Mouse (Mus musculus) liver, embryonic 13.5 days (tissue): Measurements from ENCODE around the gene Per3. TPM values are rescaled to one million over a fixed set of nuclear protein-coding genes. Genes with fewer than 3 reads are reported as not detected.

Experiments used
- ATAC-seq: fragments of 200-750 bp; cut with Nextera tagmentation; 2 replicates; pipeline ENCODE4 v1.8.0; 2017; ENCODE audit warnings: low read depth, mild to moderate bottlenecking, moderate number of reproducible peaks, moderate library complexity
- DNase-seq: peaks from one replicate; pipeline ENCODE4 v3.0.0; 2022
- H3K27ac ChIP-seq: fragments of 300-500 bp; sonication (generic); 2 replicates; pipeline ENCODE4 v1.5.1; 2015; ENCODE audit warnings: moderate library complexity, mild to moderate bottlenecking, inconsistent platforms
- H3K27me3 ChIP-seq: fragments of 300-500 bp; sonication (generic); 2 replicates; pipeline ENCODE4 v1.6.1; 2015; ENCODE audit warnings: mild to moderate bottlenecking, inconsistent platforms
- H3K36me3 ChIP-seq: fragments of 300-500 bp; sonication (generic); 2 replicates; pipeline ENCODE4 v1.6.1; 2015; ENCODE audit warnings: mild to moderate bottlenecking, inconsistent platforms
- H3K4me1 ChIP-seq: fragments of 300-500 bp; sonication (generic); replicated peaks from 2 replicates; pipeline ENCODE4 v1.6.1; 2015; ENCODE audit warnings: inconsistent platforms
- H3K4me2 ChIP-seq: fragments of 300-500 bp; sonication (generic); 2 replicates; pipeline ENCODE4 v1.6.1; 2015; ENCODE audit warnings: inconsistent platforms, mild to moderate bottlenecking, moderate library complexity
- H3K4me3 ChIP-seq: fragments of 300-500 bp; sonication (generic); replicated peaks from 2 replicates; pipeline ENCODE4 v1.5.1; 2015; ENCODE audit warnings: mild to moderate bottlenecking, inconsistent platforms
- H3K9ac ChIP-seq: fragments of 300-500 bp; sonication (generic); 2 replicates; pipeline ENCODE4 v1.6.1; 2015; ENCODE audit warnings: mild to moderate bottlenecking, inconsistent platforms
- H3K9me3 ChIP-seq: fragments of 300-500 bp; sonication (generic); replicated peaks from 2 replicates; pipeline ENCODE4 v1.6.1; 2016; ENCODE audit warnings: inconsistent platforms
- WGBS: fragments of 180-500 bp; shearing (Covaris S2); methylation state at CpG from one replicate; pipeline ENCODE4 v1.1.7; 2015; ENCODE audit not compliant: insufficient replicate concordance; 5-methylcytosine and 5-hydroxymethylcytosine counted together
- polyA plus RNA-seq: library from polyadenylated mRNA; unstranded; fragments of >200 nt; fragmentation: Nextera tagmentation; extraction: Ambion mirVana; gene quantifications from 2 replicates; pipeline ENCODE4 v1.2.1, GENCODE M21; 2015

The Per3 gene
- polyA plus RNA-seq, 1 experiment from 2014 or later: 2.6 TPM

GRCm38 (mm10) chr4:150978156-150978910, 66.1 kb downstream of the Per3 start:
- Histone ChIP-seq H3K4me2 (no peak overlapping the region), H3K4me3 (no peak overlapping the region), H3K4me1 (no peaks in the 10 kb centered on the region), H3K9me3 (no peaks in the 10 kb centered on the region), H3K36me3 (no peaks in the 10 kb centered on the region), H3K27ac (no peak overlapping the region), H3K9ac (no peak overlapping the region), H3K27me3 (no peaks in the 10 kb centered on the region)
- ATAC-seq (no peak), DNase-seq (no peak)
- WGBS: 80% methylated on average over 21 of the region's 21 CpGs

DNA sequence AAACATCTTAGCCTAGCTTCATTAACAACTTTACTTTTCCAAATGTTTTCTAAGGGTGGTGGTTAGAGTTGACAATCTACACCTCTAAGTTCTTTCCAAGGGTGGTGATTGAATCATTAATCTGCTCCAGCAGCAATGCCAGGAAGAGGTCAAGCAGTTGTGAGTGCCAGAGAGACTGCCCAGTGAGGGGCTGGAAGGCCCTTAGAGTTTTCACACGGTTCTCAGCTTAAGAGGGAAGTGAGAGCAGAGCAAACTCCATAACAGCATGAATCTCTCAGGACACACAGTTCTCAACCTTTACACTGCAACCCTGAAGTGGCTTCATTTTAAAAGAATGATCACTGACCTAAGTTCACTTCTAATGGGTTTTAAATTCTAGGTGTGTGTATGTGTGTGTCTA, 69.3 kb downstream of the Per3 start:
- Histone ChIP-seq H3K27ac (no peak overlapping the region), H3K4me1 (no peaks in the 10 kb centered on the region), H3K27me3 (no peaks in the 10 kb centered on the region), H3K36me3 (no peaks in the 10 kb centered on the region), H3K9ac (no peak overlapping the region), H3K9me3 (no peaks in the 10 kb centered on the region), H3K4me2 (no peak overlapping the region), H3K4me3 (no peak overlapping the region)
- ATAC-seq (no peak), DNase-seq (no peak)
- WGBS: 44% methylated on average over 1 of the region's 1 CpGs

DNA sequence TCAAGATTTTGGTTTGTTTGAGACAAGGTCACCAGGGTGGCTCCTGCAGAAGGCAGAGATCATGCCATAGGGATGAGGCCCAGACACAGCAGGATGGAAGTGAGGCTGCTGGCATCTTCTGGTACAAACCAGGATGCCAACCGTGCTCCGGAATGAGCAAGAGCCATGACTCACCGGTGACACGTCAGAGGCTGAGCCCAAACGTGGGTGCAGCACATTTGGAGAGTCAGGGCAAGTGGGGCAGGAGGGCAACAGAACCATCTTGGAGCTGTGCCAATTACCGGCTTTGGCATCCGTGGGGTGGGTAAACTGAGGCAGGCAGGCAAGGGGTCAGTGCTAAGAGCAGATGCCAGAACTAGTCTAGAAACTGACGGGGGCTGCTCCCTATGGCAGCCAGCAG, 71.2 kb downstream of the Per3 start:
- ATAC-seq (no peak), DNase-seq (no peak)
- no peaks in the 10 kb centered on the region for H3K27me3 ChIP-seq

GRCm38 (mm10) chr4:150968956-150969355, 75.5 kb downstream of the Per3 start:
- Histone ChIP-seq H3K9me3 (no peaks in the 10 kb centered on the region), H3K4me1 (peaks cover 6% of the 10 kb centered on the region; the same call in 1 of the 2 replicates)
- WGBS: 63% methylated on average over 8 of the region's 8 CpGs

More for the DNA sequence above, 71.2 kb downstream of the Per3 start:
- Histone ChIP-seq H3K27ac (no peak overlapping the region), H3K4me1 (no peaks in the 10 kb centered on the region), H3K9me3 (no peaks in the 10 kb centered on the region), H3K4me3 (no peak overlapping the region), H3K9ac (no peak overlapping the region), H3K4me2 (no peak overlapping the region), H3K36me3 (no peaks in the 10 kb centered on the region)
- WGBS: 65% methylated on average over 8 of the region's 8 CpGs

DNA sequence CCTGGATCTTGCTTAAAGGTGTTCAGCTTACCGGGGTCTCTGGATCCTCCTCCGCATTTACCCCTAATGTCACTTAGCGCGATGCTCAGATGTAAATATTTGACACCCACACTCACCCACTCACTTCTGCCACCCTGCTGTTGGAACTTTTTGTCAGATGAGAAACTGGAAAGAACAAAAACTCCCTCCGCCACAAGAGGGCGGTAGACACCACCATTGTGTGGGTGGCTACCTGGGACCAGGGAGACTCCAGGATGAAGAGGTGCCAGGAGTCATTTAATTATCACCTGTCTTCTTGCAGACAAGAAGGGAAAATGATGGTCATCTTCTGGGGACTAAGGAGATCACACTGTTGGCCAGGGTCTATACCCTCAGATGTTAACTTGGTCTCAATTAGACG, 77.9 kb downstream of the Per3 start:
- peaks cover 6% of the 10 kb centered on the region; the same call in 1 of the 2 replicates for H3K4me1 ChIP-seq
- no peaks in the 10 kb centered on the region for H3K36me3 ChIP-seq
- H3K27me3 ChIP-seq: no peaks in the 10 kb centered on the region
- H3K4me3 ChIP-seq: no peak overlapping the region
- no peak overlapping the region for H3K4me2 ChIP-seq
- no peaks in the 10 kb centered on the region for H3K9me3 ChIP-seq
- no peak overlapping the region for H3K9ac ChIP-seq
- no peak for ATAC-seq
- WGBS: 12% methylated on average over 7 of the region's 7 CpGs
- no peak overlapping the region for H3K27ac ChIP-seq
- DNase-seq: peak; percentile 34

More at GRCm38 (mm10) chr4:150968956-150969355, 75.5 kb downstream of the Per3 start:
- Histone ChIP-seq H3K27ac (no peak overlapping the region), H3K9ac (no peak overlapping the region), H3K4me2 (no peak overlapping the region), H3K36me3 (no peaks in the 10 kb centered on the region), H3K4me3 (no peak overlapping the region), H3K27me3 (no peaks in the 10 kb centered on the region)
- DNase-seq (no peak), ATAC-seq (no peak)

DNA sequence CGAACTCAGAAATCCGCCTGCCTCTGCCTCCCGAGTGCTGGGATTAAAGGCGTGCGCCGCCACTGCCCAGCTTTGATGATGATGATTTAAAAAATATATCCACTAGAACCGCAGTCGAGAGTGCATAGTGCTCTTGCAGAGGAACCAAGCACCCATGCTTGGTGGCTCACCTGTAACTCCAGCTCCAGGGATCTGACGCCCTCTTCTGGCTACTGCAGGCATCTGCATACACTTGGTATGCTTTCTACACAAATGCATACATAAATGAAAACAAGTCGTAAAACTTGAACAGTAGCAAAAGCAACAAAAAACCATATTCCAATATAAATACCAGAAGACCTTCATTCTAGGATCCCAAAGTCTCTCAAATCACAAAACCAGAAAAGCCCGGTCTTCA, 78.9 kb downstream of the Per3 start:
- peaks cover 6% of the 10 kb centered on the region; the same call in 1 of the 2 replicates for H3K4me1 ChIP-seq
- no peak overlapping the region for H3K4me2 ChIP-seq
- 59% methylated on average over 11 of the region's 11 CpGs for WGBS
- no peak overlapping the region for H3K4me3 ChIP-seq
- no peak overlapping the region for H3K9ac ChIP-seq
- no peaks in the 10 kb centered on the region for H3K27me3 ChIP-seq
- no peak for DNase-seq
- H3K9me3 ChIP-seq: no peaks in the 10 kb centered on the region
- no peaks in the 10 kb centered on the region for H3K36me3 ChIP-seq
- ATAC-seq: no peak
- no peak overlapping the region for H3K27ac ChIP-seq

- peak overlapping the region; percentile 52 for H3K4me2 ChIP-seq
- no peaks in the 10 kb centered on the region for H3K9me3 ChIP-seq
- no peak overlapping the region for H3K9ac ChIP-seq
- no peaks in the 10 kb centered on the region for H3K27me3 ChIP-seq
- H3K36me3 ChIP-seq: no peaks in the 10 kb centered on the region
- H3K4me3 ChIP-seq: peak overlapping the region; percentile 28
- 7% methylated on average over 25 of the region's 25 CpGs for WGBS
- DNase-seq (peak; percentile 68), ATAC-seq (peak; percentile 65)
- H3K4me1 ChIP-seq: peaks cover 6% of the 10 kb centered on the region; the same call in 1 of the 2 replicates
- no peak overlapping the region for H3K27ac ChIP-seq
Observed at GRCm38 (mm10) chr4:150964635-150965554, 79.6 kb downstream of the Per3 start.

DNA sequence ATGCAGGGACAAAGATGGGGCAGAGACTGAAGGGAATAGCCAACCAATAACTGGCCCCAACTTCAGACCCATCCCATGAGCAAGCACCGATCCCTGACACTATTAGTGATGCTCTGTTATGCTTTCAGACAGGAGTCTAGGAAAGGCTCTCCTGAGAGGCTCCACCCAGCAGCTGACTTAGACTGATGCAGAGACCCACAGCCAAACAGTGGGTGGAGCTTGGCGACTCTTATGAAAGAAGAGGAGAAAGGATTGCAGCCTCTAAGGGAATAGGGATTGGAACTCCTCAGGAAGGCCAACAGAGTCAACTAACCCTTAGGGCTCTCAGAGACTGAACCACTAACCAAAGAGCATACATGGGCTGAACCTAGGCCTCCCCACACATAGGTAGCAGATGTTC, 80.8 kb downstream of the Per3 start:
- Histone ChIP-seq H3K27ac (no peak overlapping the region), H3K9me3 (no peaks in the 10 kb centered on the region), H3K36me3 (no peaks in the 10 kb centered on the region), H3K4me1 (peaks cover 6% of the 10 kb centered on the region; the same call in 1 of the 2 replicates), H3K9ac (no peak overlapping the region), H3K4me2 (no peak overlapping the region), H3K4me3 (no peak overlapping the region), H3K27me3 (no peaks in the 10 kb centered on the region)
- 68% methylated on average over 2 of the region's 2 CpGs for WGBS
- DNase-seq (no peak), ATAC-seq (no peak)

- WGBS: 50% methylated on average over 6 of the region's 6 CpGs
- no peaks in the 10 kb centered on the region for H3K36me3 ChIP-seq
- ATAC-seq: no peak
Observed at GRCm38 (mm10) chr4:150962231-150962630, 82.2 kb downstream of the Per3 start.

GRCm38 (mm10) chr4:150958536-150958935, 85.9 kb downstream of the Per3 start:
- Histone ChIP-seq H3K4me1 (no peaks in the 10 kb centered on the region), H3K4me3 (no peak overlapping the region), H3K9ac (no peak overlapping the region), H3K27me3 (no peaks in the 10 kb centered on the region), H3K9me3 (no peaks in the 10 kb centered on the region), H3K4me2 (no peak overlapping the region), H3K36me3 (no peaks in the 10 kb centered on the region), H3K27ac (no peak overlapping the region)
- 47% methylated on average over 7 of the region's 7 CpGs for WGBS
- no peak for ATAC-seq
- DNase-seq: no peak

More at GRCm38 (mm10) chr4:150962231-150962630, 82.2 kb downstream of the Per3 start:
- Histone ChIP-seq H3K4me1 (peaks cover 6% of the 10 kb centered on the region; the same call in 1 of the 2 replicates), H3K27ac (no peak overlapping the region), H3K9me3 (no peaks in the 10 kb centered on the region), H3K27me3 (no peaks in the 10 kb centered on the region), H3K4me3 (no peak overlapping the region), H3K9ac (no peak overlapping the region), H3K4me2 (no peak overlapping the region)
- DNase-seq: no peak

DNA sequence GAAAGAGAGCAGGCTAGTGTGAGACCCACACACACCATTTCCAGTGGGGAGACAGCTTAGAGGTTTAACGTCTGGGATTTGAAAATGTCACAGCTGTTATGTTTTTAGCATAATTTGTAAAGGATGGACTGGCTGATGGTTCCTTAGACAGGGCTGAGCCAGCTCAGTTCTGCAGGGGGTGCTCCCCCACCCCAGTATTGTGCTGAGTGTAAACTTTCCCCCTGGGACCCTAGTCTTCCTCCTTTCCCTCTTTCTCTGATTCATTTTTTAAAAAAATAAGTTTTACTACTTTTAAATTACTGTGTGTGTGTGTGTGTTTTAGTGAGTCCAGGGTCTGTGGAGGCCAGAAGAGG, 87.4 kb downstream of the Per3 start:
- Histone ChIP-seq H3K4me3 (no peak overlapping the region), H3K27me3 (no peaks in the 10 kb centered on the region), H3K27ac (no peak overlapping the region), H3K9ac (no peak overlapping the region), H3K4me1 (no peaks in the 10 kb centered on the region), H3K4me2 (no peak overlapping the region), H3K9me3 (no peaks in the 10 kb centered on the region), H3K36me3 (no peaks in the 10 kb centered on the region)
- ATAC-seq: no peak
- 66% methylated on average over 1 of the region's 1 CpGs for WGBS
- no peak for DNase-seq
